Mouse (Mus musculus): Measurements from ENCODE around the gene Oas1f.
A peak's percentile ranks its signal among the peaks of the same experiment; 100 is the strongest.
"Not testable (repeated sequence)": the region's sequence is repeated elsewhere in the genome, so short reads cannot be mapped to it uniquely, and the experiment has no call there.

The Oas1f gene

GRCm38 (mm10) chr5:120876839-120877238 is 29.7 kb downstream of the Oas1f start:
- DNase-seq = peak; percentile 15

GRCm38 (mm10) chr5:120877407-120877806 is 30.2 kb downstream of the Oas1f start:
- DNase-seq = not testable (repeated sequence)

GRCm38 (mm10) chr5:120878803-120879202 is 31.6 kb downstream of the Oas1f start:
- DNase-seq = not testable (repeated sequence)

- DNase-seq = not testable (repeated sequence)
Measured at GRCm38 (mm10) chr5:120881681-120882080, 34.5 kb downstream of the Oas1f start.

GRCm38 (mm10) chr5:120887413-120887812 is 40.2 kb downstream of the Oas1f start, which contains the start of gene Oas1g:
Oas1g (minus strand) TSS chr5:120887613.
- DNase-seq = not testable (repeated sequence)

- DNase-seq = no peak
Measured at GRCm38 (mm10) chr5:120887831-120888230, 40.7 kb downstream of the Oas1f start.

GRCm38 (mm10) chr5:120888294-120888815 is 41.2 kb downstream of the Oas1f start:
- DNase-seq = not testable (repeated sequence)

- no peak for DNase-seq
Measured at GRCm38 (mm10) chr5:120890026-120890425, 42.9 kb downstream of the Oas1f start.

GRCm38 (mm10) chr5:120890991-120891390 is 43.8 kb downstream of the Oas1f start:
- no peak for DNase-seq

GRCm38 (mm10) chr5:120891566-120892242 is 44.5 kb downstream of the Oas1f start:
- DNase-seq = not testable (repeated sequence)

GRCm38 (mm10) chr5:120892243-120892660 is 45.1 kb downstream of the Oas1f start:
- no peak for DNase-seq

GRCm38 (mm10) chr5:120893866-120894265 is 46.7 kb downstream of the Oas1f start:
- DNase-seq = not testable (repeated sequence)

GRCm38 (mm10) chr5:120894692-120895091 is 47.5 kb downstream of the Oas1f start:
- DNase-seq = not testable (repeated sequence)

- DNase-seq = no peak
Measured at GRCm38 (mm10) chr5:120895231-120895900, 48.2 kb downstream of the Oas1f start.

GRCm38 (mm10) chr5:120898307-120898706 is 51.1 kb downstream of the Oas1f start:
- DNase-seq = no peak

- no peak for DNase-seq
Measured at GRCm38 (mm10) chr5:120898726-120899125, 51.6 kb downstream of the Oas1f start.

- DNase-seq = no peak
Measured at GRCm38 (mm10) chr5:120900666-120901065, 53.5 kb downstream of the Oas1f start.

- no peak for DNase-seq
Measured at GRCm38 (mm10) chr5:120902056-120902455, 54.9 kb downstream of the Oas1f start.

GRCm38 (mm10) chr5:120906791-120907733 is 59.9 kb downstream of the Oas1f start, which contains the start of gene Oas1a:
Oas1a (minus strand) TSS chr5:120907521.
- not testable (repeated sequence) for DNase-seq
